Mouse (Mus musculus) heart, adult 2 months (tissue): ENCODE measurements around the gene Clec12a. TPM values are rescaled to one million over a fixed set of nuclear protein-coding genes. Genes with fewer than 3 reads are reported as not detected.

Experiments
- DNase-seq, 2 experiments: peaks; one replicate each; pipeline ENCODE4 v3.0.0; 2021
- H3K27ac ChIP-seq: fragments of 200-600 bp; 2 replicates; pipeline ENCODE4 v1.8.1; 2022
- H3K27me3 ChIP-seq: fragments of 200-500 bp; 2 replicates; pipeline ENCODE4 v1.6.1; 2012; ENCODE audit warnings: mild to moderate bottlenecking, low read length, inconsistent platforms, mixed read lengths; ENCODE audit not compliant: control insufficient read depth, insufficient read depth
- H3K36me3 ChIP-seq: fragments of 200-500 bp; 2 replicates; pipeline ENCODE4 v1.6.1; 2012; ENCODE audit warnings: low read length, inconsistent platforms; ENCODE audit not compliant: control insufficient read depth, insufficient read depth
- H3K4me1 ChIP-seq: fragments of 200-500 bp; 2 replicates; pipeline ENCODE4 v1.6.1; 2011; ENCODE audit warnings: low read length; ENCODE audit not compliant: control insufficient read depth, insufficient read depth
- H3K4me3 ChIP-seq: fragments of 200-600 bp; 2 replicates; pipeline ENCODE4 v1.8.1; 2022
- H3K79me2 ChIP-seq: fragments of 200-500 bp; replicated peaks from 2 replicates; pipeline ENCODE4 v1.6.1; 2012; ENCODE audit warnings: mild to moderate bottlenecking, inconsistent platforms, low read length, moderate library complexity, mixed read lengths; ENCODE audit not compliant: control insufficient read depth, insufficient read depth
- H3K9ac ChIP-seq: fragments of 200-500 bp; 2 replicates; pipeline ENCODE4 v1.6.1; 2012; ENCODE audit warnings: low read depth, mild to moderate bottlenecking, control low read depth, inconsistent platforms, low read length, mixed read lengths
- POLR2A ChIP-seq: fragments of 200-500 bp; IDR thresholded peaks from 2 replicates; pipeline ENCODE4 v1.6.1; 2011; ENCODE audit warnings: mild to moderate bottlenecking, low read depth, low read length, control low read depth; ENCODE audit not compliant: insufficient read depth
- WGBS: fragments of 180-500 bp; shearing (Covaris S2); methylation state at CpG from one replicate; pipeline ENCODE4 v1.1.7; 2018; 5-methylcytosine and 5-hydroxymethylcytosine counted together
- intact Hi-C: fragments of 180-260 bp; cut with DNase I; formaldehyde crosslinking; loops from one replicate; pipeline ENCODE4 v1.15.1; 2025
- polyA plus RNA-seq: library from polyadenylated mRNA; depleted of rRNA; stranded (reverse); fragments of >200 nt; gene quantifications from 2 replicates; pipeline ENCODE4 v1.2.3, GENCODE M21; 2012; rRNA removed
- total RNA-seq, 2 experiments: library from RNA; stranded (reverse); gene quantifications; 2 replicates each; pipeline ENCODE4 v1.2.3; 2021

Clec12a gene
- total and polyA plus RNA-seq, 3 experiments: 0.63 to 0.80 (median 0.73) TPM

GRCm38 (mm10) chr6:129414177-129414576, 71.7 kb downstream of the Clec12a start:
- no peaks in the 10 kb centered on the region for H3K4me1 ChIP-seq
- H3K9ac ChIP-seq: no peak overlapping the region
- intact Hi-C loops: no loop called here
- no peak for TF ChIP-seq POLR2A
- no peak overlapping the region for H3K27ac ChIP-seq
- 91% methylated on average over 1 of the region's 1 CpGs for WGBS
- no peaks in the 10 kb centered on the region for H3K79me2 ChIP-seq
- no peaks in the 10 kb centered on the region for H3K36me3 ChIP-seq
- no peaks in the 10 kb centered on the region for H3K27me3 ChIP-seq
- H3K4me3 ChIP-seq: no peak overlapping the region
- no peak for DNase-seq

Other genes with a start within 250 kb of the Clec12a start
- gene Clec2e, start 241.8 kb upstream of the Clec12a start, total RNA-seq: under 1 TPM in 1 of 2 experiments, not detected in 1; 0.26 TPM
- 0.06 and 0.10 TPM in 2 replicates for gene Clec2e, start 241.8 kb upstream of the Clec12a start, polyA plus RNA-seq
- gene Clec2d, start 162.1 kb upstream of the Clec12a start, total RNA-seq: 10 to 100 TPM; 28.7 to 40.7 TPM
- gene Clec2d, start 162.1 kb upstream of the Clec12a start, polyA plus RNA-seq: 32.4 and 47.0 TPM in 2 replicates
- gene Cd69, start 67.3 kb upstream of the Clec12a start, total RNA-seq: under 1 TPM; 0.26 to 0.48 TPM
- 0.20 and 0.49 TPM in 2 replicates for gene Cd69, start 67.3 kb upstream of the Clec12a start, polyA plus RNA-seq
- not detected for gene 4922502D21Rik, start 10.9 kb upstream of the Clec12a start, total RNA-seq
- 0.33 and 0.38 TPM in 2 replicates for gene 4922502D21Rik, start 10.9 kb upstream of the Clec12a start, polyA plus RNA-seq
- under 1 TPM; 0.16 to 0.23 TPM for gene Clec12b, start 43.2 kb downstream of the Clec12a start, total RNA-seq
- gene Clec12b, start 43.2 kb downstream of the Clec12a start, polyA plus RNA-seq: 0.20 and 0.70 TPM in 2 replicates
- 1 to 10 TPM; 1.5 to 5.7 TPM for gene Clec1b, start 54.6 kb downstream of the Clec12a start, total RNA-seq
- 1.7 and 2.8 TPM in 2 replicates for gene Clec1b, start 54.6 kb downstream of the Clec12a start, polyA plus RNA-seq
- under 1 TPM in 1 of 2 experiments, not detected in 1; 0.14 TPM for gene Clec9a, start 66.2 kb downstream of the Clec12a start, total RNA-seq
- gene Clec9a, start 66.2 kb downstream of the Clec12a start, polyA plus RNA-seq: 0.68 and 1.4 TPM in 2 replicates
- 10 to 100 TPM; 10.6 to 12.4 TPM for gene Clec1a, start 109.3 kb downstream of the Clec12a start, total RNA-seq
- 3.4 and 6.9 TPM in 2 replicates for gene Clec1a, start 109.3 kb downstream of the Clec12a start, polyA plus RNA-seq
- under 1 TPM; 0.07 to 0.21 TPM for gene Olr1, start 164.5 kb downstream of the Clec12a start, total RNA-seq
- 0.06 TPM in 2 replicates for gene Olr1, start 164.5 kb downstream of the Clec12a start, polyA plus RNA-seq
- not detected for gene Tmem52b, start 169.9 kb downstream of the Clec12a start, total RNA-seq
- not detected in 2 replicates for gene Tmem52b, start 169.9 kb downstream of the Clec12a start, polyA plus RNA-seq
- gene Gabarapl1, start 190.5 kb downstream of the Clec12a start, total RNA-seq: 100 to 1,000 TPM; 118 to 166 TPM
- gene Gabarapl1, start 190.5 kb downstream of the Clec12a start, polyA plus RNA-seq: 63.7 and 73.3 TPM in 2 replicates
- under 1 TPM in 1 of 2 experiments, not detected in 1; 0.14 TPM for gene Klre1, start 235.2 kb downstream of the Clec12a start, total RNA-seq
- gene Klre1, start 235.2 kb downstream of the Clec12a start, polyA plus RNA-seq: 0.15 and 0.33 TPM in 2 replicates
- under 1 TPM in 1 of 2 experiments, not detected in 1; 0.48 TPM for gene Klrd1, start 249.1 kb downstream of the Clec12a start, total RNA-seq
- 0.64 TPM in 1 of 2 replicates, not detected in the other for gene Klrd1, start 249.1 kb downstream of the Clec12a start, polyA plus RNA-seq